Mouse (Mus musculus) midbrain, postnatal 0 days (tissue): ENCODE measurements around the gene Ccna1. TPM values are rescaled to one million over a fixed set of nuclear protein-coding genes. Genes with fewer than 3 reads are reported as not detected.

Experiments
- ATAC-seq: fragments of 200-750 bp; cut with Nextera tagmentation; 2 replicates; pipeline ENCODE4 v1.8.0; 2017; ENCODE audit warnings: moderate number of reproducible peaks, mild to moderate bottlenecking, moderate TSS enrichment, moderate library complexity; ENCODE audit not compliant: low FRiP score
- DNase-seq: peaks from one replicate; pipeline ENCODE4 v3.0.0-alpha.2; 2015; ENCODE audit warnings: low spot score
- H3K27ac ChIP-seq: fragments of 300-500 bp; sonication (generic); 2 replicates; pipeline ENCODE4 v1.5.1; 2014; ENCODE audit warnings: low read depth, mild to moderate bottlenecking, low read length, mixed read lengths
- H3K27me3 ChIP-seq: fragments of 300-500 bp; sonication (generic); 2 replicates; pipeline ENCODE4 v1.6.1; 2014; ENCODE audit warnings: low read length, control low read depth, mixed read lengths; ENCODE audit not compliant: insufficient read depth
- H3K36me3 ChIP-seq: fragments of 300-500 bp; sonication (generic); 2 replicates; pipeline ENCODE4 v1.6.1; 2014; ENCODE audit warnings: low read length, control low read depth, mixed read lengths; ENCODE audit not compliant: insufficient read depth
- H3K4me1 ChIP-seq: fragments of 300-500 bp; sonication (generic); 2 replicates; pipeline ENCODE4 v1.6.1; 2014; ENCODE audit warnings: mild to moderate bottlenecking, control low read depth, antibody characterized with exemption, low read length, mixed read lengths; ENCODE audit not compliant: insufficient read depth
- H3K4me2 ChIP-seq: fragments of 300-500 bp; sonication (generic); 2 replicates; pipeline ENCODE4 v1.6.1; 2014; ENCODE audit warnings: low read depth, mild to moderate bottlenecking, low read length, mixed read lengths; ENCODE audit not compliant: poor library complexity, severe bottlenecking
- H3K4me3 ChIP-seq: fragments of 300-500 bp; sonication (generic); 2 replicates; pipeline ENCODE4 v1.5.1; 2014; ENCODE audit warnings: low read depth, mild to moderate bottlenecking, low read length, moderate library complexity
- H3K9ac ChIP-seq: fragments of 300-500 bp; sonication (generic); replicated peaks from 2 replicates; pipeline ENCODE4 v1.6.1; 2014; ENCODE audit warnings: mild to moderate bottlenecking, low read length, moderate library complexity, mixed read lengths; ENCODE audit not compliant: poor library complexity, severe bottlenecking
- H3K9me3 ChIP-seq: fragments of 300-500 bp; sonication (generic); 2 replicates; pipeline ENCODE4 v1.6.1; 2016; ENCODE audit warnings: low read length, control low read depth
- CTCF ChIP-seq: IDR thresholded peaks from 2 replicates; pipeline ENCODE4 v1.5.1; 2016; ENCODE audit warnings: antibody characterized with exemption, mild to moderate bottlenecking
- WGBS: fragments of 180-500 bp; shearing (Covaris S2); extraction: QIAGEN DNeasy Blood & Tissue Kit; methylation state at CpG from one replicate; pipeline ENCODE4 v1.1.7; 2014; 5-methylcytosine and 5-hydroxymethylcytosine counted together
- polyA plus RNA-seq: library from polyadenylated mRNA; unstranded; fragments of >200 nt; fragmentation: Nextera tagmentation; extraction: Ambion mirVana; gene quantifications from 2 replicates; pipeline ENCODE4 v1.2.1, GENCODE M21; 2015
- total RNA-seq: library from RNA; depleted of rRNA; stranded (reverse); fragments of >200 nt; gene quantifications from 2 replicates; pipeline ENCODE4 v1.2.3, GENCODE M21; 2014; rRNA removed

Ccna1 gene
- total RNA-seq (1.2 and 3.6 TPM in 2 replicates), polyA plus RNA-seq (2.6 and 2.9 TPM in 2 replicates)

DNA sequence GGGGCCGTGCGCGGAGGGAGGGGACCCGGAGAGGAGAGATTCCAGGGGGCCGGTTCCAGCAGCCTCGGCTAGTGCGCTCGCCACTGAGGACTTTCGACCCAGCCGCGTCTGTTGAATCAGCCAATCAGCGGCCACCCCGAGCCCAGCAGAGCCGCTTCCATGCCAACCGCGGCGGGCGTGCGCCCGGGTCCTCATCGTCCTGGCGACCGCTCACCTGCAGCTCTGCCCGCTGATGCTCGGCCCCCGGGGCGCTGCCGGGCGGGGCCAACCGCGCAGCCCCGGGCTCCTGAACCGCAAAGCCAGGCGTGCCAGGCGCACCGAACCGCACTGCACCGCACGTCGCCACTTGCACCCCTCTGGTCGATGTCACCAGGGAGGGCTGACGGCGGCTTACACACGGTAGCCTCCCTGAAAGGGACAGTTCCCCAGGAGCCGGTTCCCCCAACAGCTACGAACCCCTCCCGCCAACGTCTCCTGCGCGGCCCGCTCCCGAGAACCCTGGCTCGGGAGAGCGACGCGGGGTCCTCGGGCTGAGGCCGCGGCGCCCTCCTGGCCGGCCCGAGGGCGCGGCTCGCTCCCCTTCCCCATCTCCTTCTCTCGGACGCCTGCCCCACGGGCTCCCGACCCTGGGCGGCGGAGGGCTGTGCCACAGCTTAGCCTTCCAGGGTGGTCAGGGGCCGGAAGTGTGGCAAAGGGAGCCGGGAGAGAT is at the start of gene Ccna1:
Gene Ccna1 (minus strand): TSS at position 464 of the 709 bp plus-strand sequence.
- ATAC-seq (peak; percentile 89), DNase-seq (peak; percentile 75)
- peak within 1 kb of the TSS; percentile 43; the same call in 1 of the 2 replicates for H3K27ac ChIP-seq
- no peak for TF ChIP-seq CTCF
- peaks cover 3% of the 10 kb centered on the region; the same call in 1 of the 2 replicates for H3K4me1 ChIP-seq
- H3K9me3 ChIP-seq: no peaks in the 10 kb centered on the region
- peak within 1 kb of the TSS; percentile 97 for H3K4me2 ChIP-seq
- no peaks in the 10 kb centered on the region for H3K27me3 ChIP-seq
- WGBS: under 1% methylated on average over 70 of the region's 73 CpGs
- H3K4me3 ChIP-seq: peak within 1 kb of the TSS; percentile 65
- H3K36me3 ChIP-seq: no peaks in the 10 kb centered on the region
- H3K9ac ChIP-seq: peak within 1 kb of the TSS; percentile 72

DNA sequence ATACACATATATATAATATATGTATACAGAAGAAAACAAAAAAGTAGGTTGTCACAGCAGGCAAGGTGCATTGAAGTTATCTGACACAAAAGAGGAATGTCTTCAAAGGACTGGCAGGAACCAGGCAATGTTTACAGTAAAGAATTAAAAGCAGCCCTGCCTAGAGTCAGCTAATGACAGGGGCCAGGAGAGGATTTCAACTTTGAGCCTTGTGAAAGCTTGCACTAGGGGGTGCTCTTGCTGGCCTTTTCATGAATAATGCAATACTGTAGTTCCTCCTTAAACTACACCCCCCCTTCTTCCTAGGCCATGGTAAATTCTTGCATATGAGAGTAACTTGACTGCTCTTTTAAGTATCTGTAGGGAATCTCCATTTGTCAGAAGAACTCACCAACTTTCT is 45.8 kb upstream of the Ccna1 start:
- Histone ChIP-seq H3K4me2 (no peak overlapping the region), H3K4me1 (no peaks in the 10 kb centered on the region; the same call in 1 of the 2 replicates), H3K27ac (no peak overlapping the region), H3K36me3 (no peaks in the 10 kb centered on the region), H3K27me3 (no peaks in the 10 kb centered on the region), H3K4me3 (no peak overlapping the region), H3K9me3 (no peaks in the 10 kb centered on the region), H3K9ac (no peak overlapping the region)
- no peak for TF ChIP-seq CTCF
- no peak for ATAC-seq
- no peak for DNase-seq

DNA sequence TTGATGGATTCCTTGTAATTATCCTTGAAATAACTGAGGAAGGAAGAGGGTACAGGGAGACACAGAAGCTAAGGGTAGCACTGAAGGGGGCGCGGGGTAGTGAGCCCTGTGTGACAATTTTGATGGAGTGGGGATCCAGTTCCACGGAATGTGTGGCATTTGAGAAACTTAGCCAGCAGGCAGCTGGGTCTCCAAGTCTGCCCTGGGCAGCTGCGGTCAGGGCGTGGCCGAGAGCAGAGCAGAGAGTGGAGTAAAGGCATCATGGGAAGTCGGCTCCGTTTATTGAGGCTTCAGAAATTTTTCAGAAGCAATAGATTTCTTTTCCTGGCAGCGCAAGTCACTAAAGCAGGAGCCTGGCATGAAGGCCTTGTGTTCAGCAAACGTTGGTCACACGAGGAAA is 43.7 kb upstream of the Ccna1 start:
- 83% methylated on average over 11 of the region's 11 CpGs for whole genome bisulfite sequencing
- Histone ChIP-seq H3K4me1 (no peaks in the 10 kb centered on the region; the same call in 1 of the 2 replicates), H3K9me3 (no peaks in the 10 kb centered on the region), H3K27ac (no peak overlapping the region), H3K9ac (no peak overlapping the region), H3K36me3 (no peaks in the 10 kb centered on the region), H3K4me2 (no peak overlapping the region), H3K4me3 (no peak overlapping the region), H3K27me3 (no peaks in the 10 kb centered on the region)
- TF ChIP-seq CTCF: no peak
- DNase-seq (no peak), ATAC-seq (no peak)

DNA sequence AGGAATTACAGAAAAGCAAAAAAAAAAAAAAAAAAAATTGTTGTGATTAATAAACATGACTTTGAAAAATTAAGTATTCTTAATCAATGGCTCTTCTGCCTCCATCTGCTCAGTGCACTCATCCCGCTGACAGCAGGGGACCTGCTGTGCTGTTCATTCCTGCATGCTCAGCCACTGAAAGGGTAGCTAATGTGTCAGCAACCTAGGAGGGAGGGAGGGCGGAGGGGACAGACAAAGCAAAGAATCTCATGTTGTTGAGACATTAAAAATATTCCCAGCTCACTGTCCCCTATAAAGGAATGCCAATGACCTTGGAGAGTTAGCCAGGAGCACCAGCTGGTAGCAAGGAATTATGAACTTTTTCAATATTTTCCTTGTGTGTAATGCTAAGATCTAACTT is 42.7 kb upstream of the Ccna1 start:
- Histone ChIP-seq H3K4me3 (no peak overlapping the region), H3K4me2 (no peak overlapping the region), H3K36me3 (no peaks in the 10 kb centered on the region), H3K9me3 (no peaks in the 10 kb centered on the region), H3K4me1 (no peaks in the 10 kb centered on the region; the same call in 1 of the 2 replicates), H3K9ac (no peak overlapping the region), H3K27me3 (no peaks in the 10 kb centered on the region), H3K27ac (no peak overlapping the region)
- no peak for ATAC-seq
- TF ChIP-seq CTCF: no peak
- WGBS: 18% methylated on average over 2 of the region's 2 CpGs
- DNase-seq: peak; percentile 62

DNA sequence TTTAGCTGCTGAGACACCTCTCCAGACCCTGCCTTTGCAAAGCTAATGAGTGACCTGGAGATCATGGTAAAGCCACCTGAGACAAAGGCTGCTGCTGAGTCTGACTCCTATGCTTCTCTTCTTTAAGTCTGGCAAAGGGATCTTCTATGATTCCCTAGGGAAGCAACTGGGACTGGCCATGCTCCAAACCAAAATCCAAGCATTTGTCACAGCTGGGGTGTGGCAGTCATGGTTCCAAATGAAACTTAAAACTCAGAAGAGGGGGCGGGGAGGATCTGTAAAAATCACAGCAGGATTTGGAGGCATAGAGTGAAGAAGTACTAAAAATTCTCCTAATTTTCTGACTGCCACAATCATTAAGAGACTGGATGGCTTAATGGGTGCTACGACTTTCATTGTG is 41.9 kb upstream of the Ccna1 start:
- Histone ChIP-seq H3K9ac (no peak overlapping the region), H3K36me3 (no peaks in the 10 kb centered on the region), H3K4me3 (no peak overlapping the region), H3K9me3 (no peaks in the 10 kb centered on the region), H3K4me2 (no peak overlapping the region), H3K27ac (no peak overlapping the region), H3K4me1 (no peaks in the 10 kb centered on the region; the same call in 1 of the 2 replicates), H3K27me3 (no peaks in the 10 kb centered on the region)
- no peak for TF ChIP-seq CTCF
- DNase-seq: no peak
- 82% methylated on average over 2 of the region's 2 CpGs for WGBS
- no peak for ATAC-seq

DNA sequence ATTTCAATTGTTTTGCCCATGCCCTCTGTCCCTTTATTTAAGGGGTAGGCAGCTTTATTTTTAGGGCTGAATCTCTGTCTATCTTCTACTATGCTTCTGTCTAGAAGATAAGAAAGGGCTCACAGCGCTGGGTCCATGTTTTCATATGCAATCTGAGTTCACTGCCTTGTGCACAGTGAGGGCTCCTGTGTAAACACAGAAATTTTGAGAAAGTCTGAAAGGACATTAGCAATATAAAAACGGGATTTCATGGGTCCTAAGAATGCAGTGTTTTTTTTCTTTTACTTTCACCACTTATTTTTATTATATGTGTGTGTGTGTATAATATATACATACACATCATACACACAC is 41.3 kb upstream of the Ccna1 start:
- DNase-seq (no peak), ATAC-seq (no peak)
- Histone ChIP-seq H3K4me2 (no peak overlapping the region), H3K36me3 (no peaks in the 10 kb centered on the region), H3K4me1 (no peaks in the 10 kb centered on the region; the same call in 1 of the 2 replicates), H3K27me3 (no peaks in the 10 kb centered on the region), H3K9ac (no peak overlapping the region), H3K9me3 (no peaks in the 10 kb centered on the region), H3K4me3 (no peak overlapping the region), H3K27ac (no peak overlapping the region)
- WGBS: 72% methylated on average over 2 of the region's 2 CpGs
- TF ChIP-seq CTCF: no peak
